Mouse (Mus musculus) MEL (cell line): Measurements from ENCODE around the gene Cyp27b1. TPM values are rescaled to one million over a fixed set of nuclear protein-coding genes. Genes with fewer than 3 reads are reported as not detected.
"Not testable (repeated sequence)": the region's sequence is repeated elsewhere in the genome, so short reads cannot be mapped to it uniquely, and the experiment has no call there.

Experiments used
- DNase-seq: peaks from one replicate; pipeline ENCODE4 v3.0.0; 2011; ENCODE audit warnings: low read depth, low spot score
- H3K27ac ChIP-seq: 2 replicates; pipeline ENCODE4 v1.5.1; 2012; ENCODE audit warnings: low read depth, mild to moderate bottlenecking, control low read depth, low read length, moderate library complexity; ENCODE audit not compliant: control insufficient read depth
- H3K27me3 ChIP-seq, 2 experiments: fragments of 150-350 bp in 1 of 2; sonication (generic) in 1 of 2; 2 replicates each; pipeline ENCODE4 v1.6.1; 2012; ENCODE audit warnings: low read length in 2 of 2, mild to moderate bottlenecking in 2 of 2, improper control_type of control experiment in 1 of 2, moderate library complexity in 1 of 2; ENCODE audit not compliant: insufficient read depth in 2 of 2, control insufficient read depth in 1 of 2
- H3K36me3 ChIP-seq, 2 experiments: 2 replicates each; pipeline ENCODE4 v1.6.1; 2012 to 2014; ENCODE audit warnings: low read length in 2 of 2, improper control_type of control experiment in 1 of 2, inconsistent platforms in 1 of 2, mild to moderate bottlenecking in 1 of 2; ENCODE audit not compliant: insufficient read depth in 2 of 2, control insufficient read depth in 1 of 2
- H3K4me1 ChIP-seq, 2 experiments: fragments of 150-350 bp in 1 of 2; sonication (generic) in 1 of 2; 2 replicates each; pipeline ENCODE4 v1.6.1; 2012; ENCODE audit warnings: low read length in 2 of 2, improper control_type of control experiment in 1 of 2, mild to moderate bottlenecking in 1 of 2; ENCODE audit not compliant: insufficient read depth in 2 of 2, control insufficient read depth in 1 of 2
- H3K4me3 ChIP-seq, 2 experiments: fragments of 150-350 bp in 1 of 2; sonication (generic) in 1 of 2; 2 replicates each; pipeline ENCODE4 v1.5.1; 2012; ENCODE audit warnings: low read depth in 2 of 2, low read length in 2 of 2, mild to moderate bottlenecking in 2 of 2, moderate library complexity in 2 of 2, control low read depth in 1 of 2, improper control_type of control experiment in 1 of 2; ENCODE audit not compliant: control insufficient read depth in 1 of 2, insufficient read depth in 1 of 2
- H3K79me2 ChIP-seq: 2 replicates; pipeline ENCODE4 v1.6.1; 2012; ENCODE audit warnings: mild to moderate bottlenecking, low read length, moderate library complexity; ENCODE audit not compliant: control insufficient read depth, poor library complexity, insufficient read depth
- H3K9ac ChIP-seq: 2 replicates; pipeline ENCODE4 v1.6.1; 2012; ENCODE audit warnings: low read depth, mild to moderate bottlenecking, control low read depth, low read length, moderate library complexity; ENCODE audit not compliant: control insufficient read depth, poor library complexity, severe bottlenecking
- H3K9me3 ChIP-seq: fragments of 150-350 bp; sonication (generic); replicated peaks from 2 replicates; pipeline ENCODE4 v1.6.1; 2012; ENCODE audit warnings: mild to moderate bottlenecking, low read length, improper control_type of control experiment, moderate library complexity; ENCODE audit not compliant: insufficient read depth
- BHLHE40 ChIP-seq: IDR thresholded peaks from 2 replicates; pipeline ENCODE4 v1.6.1; 2012; ENCODE audit warnings: low read depth, mild to moderate bottlenecking, inconsistent platforms, low read length, improper control_type of control experiment, borderline replicate concordance
- CHD1 ChIP-seq: IDR thresholded peaks from 2 replicates; pipeline ENCODE4 v1.6.1; 2012; ENCODE audit warnings: low read depth, mild to moderate bottlenecking, inconsistent platforms, low read length, improper control_type of control experiment
- CHD2 ChIP-seq: IDR thresholded peaks from 2 replicates; pipeline ENCODE4 v1.6.1; 2011; ENCODE audit warnings: low read length, improper control_type of control experiment
- CTCF ChIP-seq, 3 experiments: IDR thresholded peaks in 2 of 3; conservative IDR thresholded peaks in 1 of 3; 2 replicates each; pipeline ENCODE4 v1.5.1; 2011 to 2012; ENCODE audit warnings: low read length in 3 of 3, low read depth in 2 of 3, mild to moderate bottlenecking in 2 of 3, improper control_type of control experiment in 1 of 3, inconsistent platforms in 1 of 3, mixed read lengths in 1 of 3, moderate library complexity in 1 of 3; ENCODE audit not compliant: control insufficient read depth in 1 of 3, insufficient read depth in 1 of 3, poor library complexity in 1 of 3, severe bottlenecking in 1 of 3
- ETS1 ChIP-seq: IDR thresholded peaks from 2 replicates; pipeline ENCODE4 v1.6.1; 2012; ENCODE audit warnings: low read depth, mild to moderate bottlenecking, inconsistent platforms, low read length, improper control_type of control experiment, moderate library complexity
- GATA1 ChIP-seq: IDR thresholded peaks from 2 replicates; pipeline ENCODE4 v1.6.1; 2011; ENCODE audit warnings: low read depth, low read length, improper control_type of control experiment
- HCFC1 ChIP-seq: IDR thresholded peaks from 2 replicates; pipeline ENCODE4 v1.6.1; 2012; ENCODE audit warnings: low read depth, mild to moderate bottlenecking, inconsistent platforms, low read length, improper control_type of control experiment, moderate library complexity
- JUND ChIP-seq: IDR thresholded peaks from 2 replicates; pipeline ENCODE4 v1.6.1; 2011; ENCODE audit warnings: low read depth, mild to moderate bottlenecking, improper control_type of control experiment, low read length
- KAT2A ChIP-seq: conservative IDR thresholded peaks from 2 replicates; pipeline ENCODE4 v1.6.1; 2012; ENCODE audit warnings: low read depth, low read length, improper control_type of control experiment, inconsistent platforms
- MAFK ChIP-seq: IDR thresholded peaks from 2 replicates; pipeline ENCODE4 v1.6.1; 2011; ENCODE audit warnings: low read depth, mild to moderate bottlenecking, low read length, improper control_type of control experiment, borderline replicate concordance
- MAX ChIP-seq: IDR thresholded peaks from 2 replicates; pipeline ENCODE4 v1.6.1; 2011; ENCODE audit warnings: low read length, improper control_type of control experiment
- MAZ ChIP-seq: IDR thresholded peaks from 2 replicates; pipeline ENCODE4 v1.6.1; 2012; ENCODE audit warnings: low read depth, mild to moderate bottlenecking, inconsistent platforms, low read length, improper control_type of control experiment
- MEF2A ChIP-seq: IDR thresholded peaks from 2 replicates; pipeline ENCODE4 v1.6.1; 2014; ENCODE audit warnings: low read depth, mild to moderate bottlenecking, inconsistent platforms, low read length, improper control_type of control experiment; ENCODE audit not compliant: poor library complexity, insufficient replicate concordance, severe bottlenecking; ENCODE audit errors: extremely low read depth
- MXI1 ChIP-seq: IDR thresholded peaks from 2 replicates; pipeline ENCODE4 v1.6.1; 2011; ENCODE audit warnings: mild to moderate bottlenecking, low read depth, low read length, improper control_type of control experiment
- MYB ChIP-seq: IDR thresholded peaks from 2 replicates; pipeline ENCODE4 v1.6.1; 2011; ENCODE audit warnings: mild to moderate bottlenecking, low read depth, low read length, improper control_type of control experiment
- MYC ChIP-seq: IDR thresholded peaks from 2 replicates; pipeline ENCODE4 v1.6.1; 2011; ENCODE audit warnings: low read depth, mild to moderate bottlenecking, low read length, improper control_type of control experiment, moderate library complexity
- RAD21 ChIP-seq: IDR thresholded peaks from 2 replicates; pipeline ENCODE4 v1.6.1; 2011; ENCODE audit warnings: mild to moderate bottlenecking, low read depth, low read length, improper control_type of control experiment
- RCOR1 ChIP-seq: IDR thresholded peaks from 2 replicates; pipeline ENCODE4 v1.6.1; 2012; ENCODE audit warnings: low read depth, mild to moderate bottlenecking, inconsistent platforms, low read length, improper control_type of control experiment
- SMC3 ChIP-seq: IDR thresholded peaks from 2 replicates; pipeline ENCODE4 v1.6.1; 2011; ENCODE audit warnings: low read depth, low read length, improper control_type of control experiment
- polyA plus RNA-seq, 2 experiments: library from polyadenylated mRNA; stranded (reverse) in 1 of 2; unstranded in 1 of 2; fragments of >175 nt in 1 of 2; fragments of >200 nt in 1 of 2; gene quantifications; 2 replicates each; pipeline versions ENCODE4 v1.2.1 to v1.2.4; 2012; ENCODE audit warnings: low replicate concordance in 2 of 2, low read depth in 1 of 2; ENCODE audit not compliant: insufficient read length in 2 of 2, insufficient read depth in 1 of 2, missing spikeins in 1 of 2
- total RNA-seq: library from RNA; depleted of rRNA; stranded (reverse); fragments of 300-350 nt; gene quantifications from 2 replicates; pipeline ENCODE4 v1.2.3, GENCODE M21; 2012

The Cyp27b1 gene
- total and polyA plus RNA-seq, 3 experiments = 0.23 to 0.93 TPM; not detected in 1

- peaks cover 3 to 21% of the 10 kb centered on the region in 2 experiments; a peak in 3 of 4 replicates for H3K4me1 ChIP-seq
- H3K79me2 ChIP-seq = peaks cover 21% of the 10 kb centered on the region
- no peaks in the 10 kb centered on the region for H3K27me3 ChIP-seq
- peaks cover 12 to 20% of the 10 kb centered on the region in 2 experiments for H3K36me3 ChIP-seq
- H3K9me3 ChIP-seq = no peaks in the 10 kb centered on the region
- H3K4me3 ChIP-seq = no peak overlapping the region
- H3K9ac ChIP-seq = no peak overlapping the region
- no peak overlapping the region for H3K27ac ChIP-seq
- TF ChIP-seq BHLHE40 = no peak
- TF ChIP-seq KAT2A = no peak
- no peak for TF ChIP-seq HCFC1
- no peak for TF ChIP-seq CTCF (IDR thresholded peaks at IDR 0.05 in 2 of 3, conservative IDR thresholded peaks at IDR 0.05 in 1 of 3; ENCODE audit: control insufficient read depth in 1 of 3, insufficient read depth in 1 of 3, low read depth in 2 of 3, low read length in 3 of 3, poor library complexity in 1 of 3, severe bottlenecking in 1 of 3)
- TF ChIP-seq MAX = no peak
- TF ChIP-seq GATA1 = no peak
- TF ChIP-seq MAFK = no peak
- no peak for TF ChIP-seq MYB
- DNase-seq = no peak
Observed at GRCm38 (mm10) chr10:127061513-127061912, 13.5 kb downstream of the Cyp27b1 start.

DNA sequence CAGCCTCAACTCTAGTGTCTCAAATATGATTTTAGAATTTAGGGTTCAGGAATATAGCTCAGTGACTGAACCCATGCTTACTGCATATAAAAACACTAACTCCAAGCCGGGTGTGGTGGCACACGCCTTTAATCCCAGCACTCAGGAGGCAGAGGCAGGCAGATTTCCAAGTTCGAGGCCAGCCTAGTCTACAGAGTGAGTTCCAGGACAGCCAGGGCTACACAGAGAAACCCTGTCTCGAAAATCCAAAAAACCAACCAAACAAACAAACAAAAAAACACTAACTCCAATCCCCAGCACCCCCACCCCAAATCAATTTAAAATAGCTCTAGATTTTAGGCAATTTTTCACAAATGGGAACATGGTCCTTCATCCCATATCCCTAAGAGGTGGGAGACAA is 14.1 kb downstream of the Cyp27b1 start:
- H3K27ac ChIP-seq, H3K9me3 ChIP-seq, H3K4me3 ChIP-seq, H3K27me3 ChIP-seq, DNase-seq: not testable (repeated sequence)
- H3K9ac ChIP-seq = peak overlapping the region; percentile 30; the same call in 1 of the 2 replicates
- H3K79me2 ChIP-seq = peaks cover 21% of the 10 kb centered on the region
- H3K36me3 ChIP-seq = peaks cover 12 to 24% of the 10 kb centered on the region in 2 experiments
- peaks cover 3 to 21% of the 10 kb centered on the region in 2 experiments for H3K4me1 ChIP-seq

GRCm38 (mm10) chr10:127062503-127062902 is 14.5 kb downstream of the Cyp27b1 start:
- Histone ChIP-seq H3K27ac (no peak overlapping the region; the same call in 1 of the 2 replicates), H3K4me1 (peaks cover 3 to 21% of the 10 kb centered on the region in 2 experiments)
- no peak for DNase-seq

More at GRCm38 (mm10) chr10:127062503-127062902, 14.5 kb downstream of the Cyp27b1 start:
- Histone ChIP-seq H3K27me3 (no peaks in the 10 kb centered on the region), H3K9ac (peak overlapping the region; percentile 35), H3K79me2 (peaks cover 22% of the 10 kb centered on the region), H3K4me3 (peak overlapping the region in 1 of 2 experiments; percentile 33; a peak in 1 of 4 replicates)
- TF ChIP-seq KAT2A = no peak
- no peak for TF ChIP-seq RCOR1
- TF ChIP-seq MYC = no peak
- TF ChIP-seq SMC3 = no peak
- TF ChIP-seq MAZ = no peak
- no peak for TF ChIP-seq CHD2
- TF ChIP-seq JUND = no peak
- TF ChIP-seq CHD1 = no peak
- no peak for TF ChIP-seq ETS1
- TF ChIP-seq MEF2A = no peak
- TF ChIP-seq RAD21 = no peak
- TF ChIP-seq MXI1 = no peak
- TF ChIP-seq, all 39 proteins: peak for 0
- Histone ChIP-seq H3K9me3 (no peaks in the 10 kb centered on the region), H3K36me3 (peaks cover 14 to 28% of the 10 kb centered on the region in 2 experiments)
